Mouse (Mus musculus) neural tube, embryonic 11.5 days (tissue): ENCODE measurements around the gene Helt. TPM values are rescaled to one million over a fixed set of nuclear protein-coding genes. Genes with fewer than 3 reads are reported as not detected.

ENCODE experiments used
- ATAC-seq: fragments of 200-750 bp; cut with Nextera tagmentation; 2 replicates; pipeline ENCODE4 v1.8.0; 2017; ENCODE audit warnings: moderate number of reproducible peaks, mild to moderate bottlenecking, moderate TSS enrichment, moderate library complexity; ENCODE audit not compliant: insufficient read depth, low FRiP score, low TSS enrichment
- DNase-seq: peaks from one replicate; pipeline ENCODE4 v3.0.0-alpha.2; 2015; ENCODE audit warnings: low spot score
- H3K27ac ChIP-seq: fragments of 300-500 bp; sonication (generic); 2 replicates; pipeline ENCODE4 v1.5.1; 2014; ENCODE audit warnings: low read depth, mild to moderate bottlenecking, low read length
- H3K27me3 ChIP-seq: fragments of 300-500 bp; sonication (generic); 2 replicates; pipeline ENCODE4 v1.6.1; 2014; ENCODE audit warnings: mild to moderate bottlenecking, low read length, mixed read lengths; ENCODE audit not compliant: control insufficient read depth, insufficient read depth
- H3K36me3 ChIP-seq: fragments of 300-500 bp; sonication (generic); 2 replicates; pipeline ENCODE4 v1.6.1; 2014; ENCODE audit warnings: mild to moderate bottlenecking, low read length, moderate library complexity, mixed read lengths; ENCODE audit not compliant: control insufficient read depth, insufficient read depth
- H3K4me1 ChIP-seq: fragments of 300-500 bp; sonication (generic); 2 replicates; pipeline ENCODE4 v1.6.1; 2014; ENCODE audit warnings: low read length, mixed read lengths; ENCODE audit not compliant: control insufficient read depth, insufficient read depth
- H3K4me2 ChIP-seq: fragments of 300-500 bp; sonication (generic); 2 replicates; pipeline ENCODE4 v1.6.1; 2014; ENCODE audit warnings: low read depth, mild to moderate bottlenecking, moderate library complexity
- H3K4me3 ChIP-seq: fragments of 300-500 bp; sonication (generic); 2 replicates; pipeline ENCODE4 v1.5.1; 2014; ENCODE audit warnings: low read depth, low read length
- H3K9ac ChIP-seq: fragments of 300-500 bp; sonication (generic); 2 replicates; pipeline ENCODE4 v1.6.1; 2014; ENCODE audit warnings: mild to moderate bottlenecking, low read length
- H3K9me3 ChIP-seq: fragments of 300-500 bp; sonication (generic); 2 replicates; pipeline ENCODE4 v1.6.1; 2016; ENCODE audit warnings: low read length; ENCODE audit not compliant: control insufficient read depth
- WGBS: fragments of 180-500 bp; shearing (Covaris S2); extraction: QIAGEN DNeasy Blood & Tissue Kit; methylation state at CpG from one replicate; pipeline ENCODE4 v1.1.7; 2014; 5-methylcytosine and 5-hydroxymethylcytosine counted together
- polyA plus RNA-seq: library from polyadenylated mRNA; unstranded; fragments of >200 nt; fragmentation: Nextera tagmentation; extraction: Ambion mirVana; gene quantifications from 2 replicates; pipeline ENCODE4 v1.2.1, GENCODE M21; 2014

Gene Helt
- polyA plus RNA-seq, 1 experiment from 2014 or later: 0.60 TPM

DNA sequence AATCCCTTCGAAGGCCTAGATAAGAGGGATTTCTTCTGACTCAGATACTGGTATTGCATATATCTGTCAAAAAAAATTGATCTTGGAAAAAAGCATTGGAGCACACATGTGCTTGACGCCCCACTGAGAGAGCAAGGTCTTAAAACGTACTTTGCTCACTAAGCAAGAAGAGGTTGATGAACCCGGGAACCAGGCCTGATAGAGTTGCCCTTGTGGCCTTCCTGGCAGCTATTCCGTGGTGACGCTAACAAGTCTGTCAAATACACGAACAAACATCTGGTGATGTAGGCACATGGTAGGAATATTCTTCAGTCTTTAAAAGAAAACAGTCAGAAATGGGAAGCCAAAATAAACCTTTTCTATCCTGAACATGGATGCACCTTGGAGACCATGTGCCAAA, 32.8 kb upstream of the Helt start:
- no peak overlapping the region for H3K9ac ChIP-seq
- no peaks in the 10 kb centered on the region for H3K9me3 ChIP-seq
- no peaks in the 10 kb centered on the region for H3K4me1 ChIP-seq
- DNase-seq (no peak), ATAC-seq (no peak)
- no peak overlapping the region for H3K4me2 ChIP-seq
- H3K27ac ChIP-seq: no peak overlapping the region
- no peaks in the 10 kb centered on the region for H3K27me3 ChIP-seq
- 86% methylated on average over 7 of the region's 7 CpGs for WGBS
- no peak overlapping the region for H3K4me3 ChIP-seq
- H3K36me3 ChIP-seq: no peaks in the 10 kb centered on the region

DNA sequence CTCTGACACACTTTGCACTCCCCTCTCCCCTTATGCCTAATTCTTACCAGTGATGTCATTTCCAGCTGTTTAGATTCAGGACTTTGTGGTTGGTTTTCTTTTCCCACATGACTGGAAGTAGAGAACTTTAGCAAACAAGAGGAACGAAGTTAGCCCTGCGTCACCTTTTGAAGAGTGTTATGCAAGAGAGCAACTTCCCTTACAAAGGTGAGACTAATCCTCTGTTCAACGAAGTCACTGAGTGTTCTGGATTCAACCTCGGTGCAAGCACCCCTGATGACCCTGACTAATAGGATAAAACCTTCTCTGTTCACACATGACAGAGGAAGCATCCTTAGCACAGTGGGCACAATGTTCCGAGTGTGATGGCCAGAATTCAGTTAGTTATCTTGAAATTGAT, 32.2 kb upstream of the Helt start:
- no peak overlapping the region for H3K4me2 ChIP-seq
- ATAC-seq: no peak
- WGBS: 92% methylated on average over 5 of the region's 5 CpGs
- no peak overlapping the region for H3K4me3 ChIP-seq
- H3K36me3 ChIP-seq: no peaks in the 10 kb centered on the region
- no peak for DNase-seq
- H3K9me3 ChIP-seq: no peaks in the 10 kb centered on the region
- no peaks in the 10 kb centered on the region for H3K4me1 ChIP-seq
- H3K27ac ChIP-seq: no peak overlapping the region
- H3K9ac ChIP-seq: no peak overlapping the region
- no peaks in the 10 kb centered on the region for H3K27me3 ChIP-seq

DNA sequence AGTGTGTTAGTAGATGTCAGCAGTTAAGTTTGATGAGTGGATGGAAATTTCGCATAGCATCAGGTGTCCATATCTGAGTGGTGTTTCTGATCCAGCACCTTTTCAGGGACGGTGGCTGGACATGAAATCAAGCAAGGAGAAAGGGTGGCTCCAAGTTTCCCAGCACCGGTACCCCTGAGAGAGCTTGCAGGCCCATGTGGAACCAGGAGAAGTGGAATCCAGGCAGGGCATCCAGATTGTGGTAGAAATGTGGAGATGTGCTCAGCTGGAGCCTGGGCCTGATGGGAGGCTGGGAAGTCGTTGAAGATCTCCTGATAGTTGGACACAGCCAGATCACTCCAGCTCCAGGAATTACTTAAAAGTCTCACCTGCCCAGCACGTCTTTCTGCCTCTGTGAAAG, 30.2 kb upstream of the Helt start:
- no peaks in the 10 kb centered on the region for H3K9me3 ChIP-seq
- no peak overlapping the region for H3K4me2 ChIP-seq
- no peak overlapping the region for H3K27ac ChIP-seq
- H3K27me3 ChIP-seq: no peaks in the 10 kb centered on the region
- no peak overlapping the region for H3K9ac ChIP-seq
- ATAC-seq: no peak
- no peaks in the 10 kb centered on the region for H3K36me3 ChIP-seq
- 62% methylated on average over 5 of the region's 5 CpGs for WGBS
- no peaks in the 10 kb centered on the region for H3K4me1 ChIP-seq
- no peak for DNase-seq
- no peak overlapping the region for H3K4me3 ChIP-seq

GRCm38 (mm10) chr8:46323672-46324191, 29.3 kb upstream of the Helt start:
- H3K9me3 ChIP-seq: no peaks in the 10 kb centered on the region
- no peaks in the 10 kb centered on the region for H3K27me3 ChIP-seq
- no peak overlapping the region for H3K9ac ChIP-seq
- WGBS: 80% methylated on average over 5 of the region's 5 CpGs
- no peak overlapping the region for H3K4me3 ChIP-seq
- no peak overlapping the region for H3K27ac ChIP-seq
- DNase-seq (no peak), ATAC-seq (no peak)
- no peaks in the 10 kb centered on the region for H3K4me1 ChIP-seq
- H3K4me2 ChIP-seq: no peak overlapping the region
- no peaks in the 10 kb centered on the region for H3K36me3 ChIP-seq

DNA sequence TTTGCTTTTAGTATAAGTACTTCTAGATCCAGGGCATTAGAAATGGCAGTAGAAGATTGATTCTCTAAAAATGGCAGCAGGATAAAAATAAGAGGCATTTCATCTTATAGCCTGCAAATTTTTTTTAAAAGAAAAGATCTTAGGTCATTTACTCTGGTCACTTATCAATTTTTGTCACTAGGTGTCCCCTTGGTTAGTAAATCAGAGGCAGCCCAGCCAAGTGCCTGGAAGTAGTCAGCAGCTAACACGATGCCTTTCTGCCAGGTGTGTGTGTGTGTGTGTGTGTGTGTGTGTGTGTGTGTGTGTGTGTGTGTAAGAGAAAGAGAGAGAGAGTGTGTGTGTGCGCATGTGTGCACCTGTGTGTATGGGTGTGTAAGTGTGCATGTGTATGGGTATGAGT, 28.4 kb upstream of the Helt start:
- Histone ChIP-seq H3K4me3 (no peak overlapping the region), H3K36me3 (no peaks in the 10 kb centered on the region), H3K27me3 (no peaks in the 10 kb centered on the region), H3K9me3 (no peaks in the 10 kb centered on the region), H3K4me1 (no peaks in the 10 kb centered on the region), H3K4me2 (no peak overlapping the region), H3K27ac (no peak overlapping the region), H3K9ac (no peak overlapping the region)
- ATAC-seq (no peak), DNase-seq (no peak)
- 85% methylated on average over 2 of the region's 2 CpGs for WGBS

DNA sequence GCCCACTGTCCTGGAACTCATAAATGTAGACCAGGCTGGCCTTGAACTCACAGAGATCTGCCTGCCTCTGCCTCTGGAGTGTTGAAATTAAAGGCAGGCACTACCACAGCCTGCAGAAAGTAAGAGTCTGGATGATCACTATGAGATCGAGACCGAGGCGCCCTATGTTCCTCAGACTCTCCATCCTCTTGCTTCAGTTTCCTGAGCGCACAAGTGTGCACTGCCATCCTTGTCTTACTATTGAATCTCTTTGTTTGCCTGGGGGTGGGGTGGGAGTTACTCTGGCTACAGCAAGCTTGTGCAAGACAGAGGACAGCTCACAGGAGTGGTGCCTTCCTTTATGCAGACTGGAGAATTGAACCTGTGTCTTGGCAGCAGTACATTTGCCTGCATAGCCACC, 27.9 kb upstream of the Helt start:
- 91% methylated on average over 4 of the region's 4 CpGs for WGBS

GRCm38 (mm10) chr8:46318802-46319201, 24.3 kb upstream of the Helt start:
- Histone ChIP-seq H3K27ac (no peak overlapping the region), H3K36me3 (no peaks in the 10 kb centered on the region), H3K4me2 (no peak overlapping the region), H3K27me3 (no peaks in the 10 kb centered on the region), H3K9ac (no peak overlapping the region), H3K4me3 (no peak overlapping the region), H3K9me3 (no peaks in the 10 kb centered on the region), H3K4me1 (no peaks in the 10 kb centered on the region)
- 94% methylated on average over 5 of the region's 5 CpGs for whole genome bisulfite sequencing
- no peak for DNase-seq
- ATAC-seq: no peak

More for the DNA sequence above, 27.9 kb upstream of the Helt start:
- H3K27ac ChIP-seq: no peak overlapping the region
- no peaks in the 10 kb centered on the region for H3K36me3 ChIP-seq
- H3K4me1 ChIP-seq: no peaks in the 10 kb centered on the region
- no peak overlapping the region for H3K9ac ChIP-seq
- H3K9me3 ChIP-seq: no peaks in the 10 kb centered on the region
- H3K4me2 ChIP-seq: no peak overlapping the region
- ATAC-seq (no peak), DNase-seq (no peak)
- no peaks in the 10 kb centered on the region for H3K27me3 ChIP-seq
- H3K4me3 ChIP-seq: no peak overlapping the region

GRCm38 (mm10) chr8:46317161-46317560, 22.7 kb upstream of the Helt start:
- no peaks in the 10 kb centered on the region for H3K4me1 ChIP-seq
- no peak overlapping the region for H3K27ac ChIP-seq
- no peaks in the 10 kb centered on the region for H3K9me3 ChIP-seq
- H3K36me3 ChIP-seq: no peaks in the 10 kb centered on the region
- no peaks in the 10 kb centered on the region for H3K27me3 ChIP-seq
- 82% methylated on average over 7 of the region's 7 CpGs for WGBS
- ATAC-seq: no peak
- DNase-seq: no peak
- no peak overlapping the region for H3K4me3 ChIP-seq
- no peak overlapping the region for H3K4me2 ChIP-seq
- H3K9ac ChIP-seq: no peak overlapping the region

DNA sequence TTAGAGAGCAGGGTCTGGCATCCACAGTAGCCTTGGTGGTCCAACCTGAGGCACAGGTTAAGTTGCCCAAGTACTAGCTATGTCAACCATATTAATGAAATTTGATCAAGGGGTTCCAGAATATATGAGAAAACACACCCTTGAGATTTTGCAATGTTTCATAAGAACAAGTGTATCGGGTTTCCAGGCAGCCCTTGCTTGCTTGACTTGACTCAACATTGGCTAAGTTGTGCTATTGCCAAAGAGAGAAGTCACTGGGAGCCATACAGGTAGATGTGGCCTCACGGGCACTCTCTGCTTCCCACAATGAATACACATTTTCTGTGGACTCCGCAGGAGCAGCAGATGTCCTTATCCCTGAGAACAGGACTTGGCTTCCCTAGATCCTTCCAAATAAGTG, 19.3 kb upstream of the Helt start:
- no peaks in the 10 kb centered on the region for H3K27me3 ChIP-seq
- no peak overlapping the region for H3K4me2 ChIP-seq
- H3K4me1 ChIP-seq: no peaks in the 10 kb centered on the region
- no peak overlapping the region for H3K4me3 ChIP-seq
- no peak for DNase-seq
- 88% methylated on average over 3 of the region's 3 CpGs for WGBS
- no peak overlapping the region for H3K9ac ChIP-seq
- no peak overlapping the region for H3K27ac ChIP-seq
- ATAC-seq: no peak
- no peaks in the 10 kb centered on the region for H3K36me3 ChIP-seq
- H3K9me3 ChIP-seq: no peaks in the 10 kb centered on the region
